8 mouse cellular contexts compared by ENCODE assay signal in the genomic region with DNA sequence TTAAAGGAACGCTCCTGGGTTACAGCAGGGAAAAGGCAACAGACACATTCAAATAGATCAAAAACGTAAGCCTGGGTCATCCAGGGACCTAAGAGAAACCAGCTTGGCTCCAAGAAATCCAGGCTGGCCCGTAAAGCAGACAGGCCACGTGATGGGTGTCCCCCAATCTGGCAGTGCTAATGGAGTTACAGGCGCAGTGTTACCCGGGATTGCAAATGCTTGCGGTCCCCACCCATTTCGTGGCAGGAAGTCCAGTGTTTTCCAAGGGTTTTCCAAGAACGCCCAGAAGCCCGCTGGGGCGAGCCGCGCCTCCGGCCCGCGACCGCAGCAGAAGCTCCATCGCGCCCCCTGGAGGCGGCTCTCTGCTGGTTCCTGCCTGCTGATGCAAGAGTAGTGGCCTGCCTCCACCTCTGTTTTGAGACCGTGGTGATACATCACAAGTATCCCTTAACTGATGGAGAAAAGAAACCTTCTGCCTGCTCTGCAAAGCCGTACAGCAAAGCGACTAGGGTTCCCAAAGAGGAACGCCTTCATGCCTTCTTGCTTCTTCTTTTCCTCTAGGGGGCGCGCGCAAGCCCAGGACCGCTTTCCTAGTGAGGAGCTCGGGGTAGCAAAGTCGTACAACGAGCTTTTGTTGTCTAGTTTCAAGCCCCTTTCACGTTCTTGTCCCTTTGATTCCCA. TPM values are rescaled to one million over a fixed set of nuclear protein-coding genes. Genes with fewer than 3 reads are reported as not detected.
DNase-seq lines count a peak whose midpoint lies in the region; ATAC-seq and TF ChIP-seq lines count a peak whose summit lies in the region.

No protein-coding gene starts in this region.

- peak overlapping the region; percentile 36 for H3K4me3 ChIP-seq in forebrain, postnatal 0 days (ENCODE audit: low read depth, low read length)
- H3K4me3 ChIP-seq in liver, embryonic 15.5 days (replicated peaks): peak overlapping the region; percentile 30
- peak overlapping the region; percentile 25 for H3K4me3 ChIP-seq in neural tube, embryonic 14.5 days (ENCODE audit: low read depth, low read length)

- peak overlapping the region; percentile 67 for H3K27ac ChIP-seq in forebrain, postnatal 0 days (ENCODE audit: low read depth, low read length)
- H3K27ac ChIP-seq in liver, embryonic 15.5 days (replicated peaks): peak overlapping the region; percentile 33; the same call in 1 of the 2 replicates
- peak overlapping the region; percentile 46 for H3K27ac ChIP-seq in neural tube, embryonic 14.5 days (ENCODE audit: low read depth, low read length)

- H3K4me1 ChIP-seq in forebrain, postnatal 0 days (ENCODE audit: insufficient read depth): peaks cover 10% of the 10 kb centered on the region; the same call in 1 of the 2 replicates
- H3K4me1 ChIP-seq in liver, embryonic 15.5 days (replicated peaks): peaks cover 11% of the 10 kb centered on the region
- H3K4me1 ChIP-seq in neural tube, embryonic 14.5 days (ENCODE audit: control insufficient read depth, insufficient read depth, low read length): no peaks in the 10 kb centered on the region

- H3K36me3 ChIP-seq in forebrain, postnatal 0 days (ENCODE audit: insufficient read depth): no peaks in the 10 kb centered on the region
- H3K36me3 ChIP-seq in liver, embryonic 15.5 days (replicated peaks): no peaks in the 10 kb centered on the region
- H3K36me3 ChIP-seq in neural tube, embryonic 14.5 days (ENCODE audit: control insufficient read depth, insufficient read depth, low read length): no peaks in the 10 kb centered on the region

- peak; percentile 84 for TF ChIP-seq CTCF in forebrain, postnatal 0 days (IDR thresholded peaks at IDR 0.05; ENCODE audit: low read depth)

- H3K9ac ChIP-seq in forebrain, postnatal 0 days: peak overlapping the region; percentile 51
- 0 out of 2 replicates have a peak overlapping the region, but pooled peaks have one; percentile 11 for H3K9ac ChIP-seq in liver, embryonic 15.5 days
- H3K9ac ChIP-seq in neural tube, embryonic 14.5 days (replicated peaks; ENCODE audit: low read depth, low read length): peak overlapping the region; percentile 37; the same call in 1 of the 2 replicates

- H3K27me3 ChIP-seq in forebrain, postnatal 0 days (ENCODE audit: insufficient read depth, low read length): no peaks in the 10 kb centered on the region
- H3K27me3 ChIP-seq in liver, embryonic 15.5 days: no peaks in the 10 kb centered on the region
- no peaks in the 10 kb centered on the region for H3K27me3 ChIP-seq in neural tube, embryonic 14.5 days (ENCODE audit: control insufficient read depth, insufficient read depth, low read length)

- H3K9me3 ChIP-seq in forebrain, postnatal 0 days (ENCODE audit: low read length): no peaks in the 10 kb centered on the region
- no peaks in the 10 kb centered on the region for H3K9me3 ChIP-seq in liver, embryonic 15.5 days (replicated peaks)
- no peaks in the 10 kb centered on the region for H3K9me3 ChIP-seq in neural tube, embryonic 14.5 days (ENCODE audit: control insufficient read depth, low read length)

- peak overlapping the region; percentile 58 for H3K4me2 ChIP-seq in forebrain, postnatal 0 days (ENCODE audit: low read depth)
- H3K4me2 ChIP-seq in liver, embryonic 15.5 days: peak overlapping the region; percentile 46
- peak overlapping the region; percentile 47 for H3K4me2 ChIP-seq in neural tube, embryonic 14.5 days (ENCODE audit: low read depth, low read length)

- WGBS in forebrain, postnatal 0 days: under 1% methylated on average over 32 of the region's 32 CpGs
- 3% methylated on average over 32 of the region's 32 CpGs for WGBS in liver, embryonic 15.5 days (ENCODE audit: insufficient replicate concordance)
- WGBS in neural tube, embryonic 14.5 days: 2% methylated on average over 32 of the region's 32 CpGs

- intact Hi-C loops in heart, postnatal 25 days (cut with DNase I): loop anchor here (1.0 to 5.0 kb wide), 3 partner anchors 30 to 110 kb away; a partner anchor contains a TSS

- DNase-seq in MN1 (ENCODE audit: low spot score): peak; percentile 97
- peak; percentile 78 to 92 for DNase-seq in cerebellum, adult 18-20 months
- DNase-seq in forebrain, postnatal 0 days: peak; percentile 91
- DNase-seq in heart, postnatal 25 days (ENCODE audit: low spot score): peak; percentile 93
- DNase-seq in layer of hippocampus, adult 11-12 months (ENCODE audit: low spot score): peak; percentile 83
- DNase-seq in thymus, postnatal 0 days (ENCODE audit: low spot score): peak; percentile 26

- ATAC-seq in forebrain, postnatal 0 days: peak; percentile 88
- ATAC-seq in liver, embryonic 15.5 days (ENCODE audit: insufficient read depth): no peak
- ATAC-seq in neural tube, embryonic 14.5 days (ENCODE audit: low read depth): peak; percentile 71

RNA-seq across cellular contexts. Expression of a gene that starts 29.6 kb away (rescaled TPM):
- 391 and 470 TPM in 2 replicates for total RNA-seq in forebrain, postnatal 0 days (2014; rRNA removed)
- polyA plus RNA-seq in forebrain, postnatal 0 days (2015; fragmentation: Nextera tagmentation; extraction: Ambion mirVana): 105 and 135 TPM in 2 replicates
- total RNA-seq in heart, postnatal 25 days (2021): 100 to 1,000 TPM; 111 to 117 TPM
- polyA plus RNA-seq in liver, embryonic 15.5 days (2015; fragmentation: Nextera tagmentation; extraction: Ambion mirVana): 9.8 and 10.8 TPM in 2 replicates
- 159 and 208 TPM in 2 replicates for polyA plus RNA-seq in neural tube, embryonic 14.5 days (2014; fragmentation: Nextera tagmentation; extraction: Ambion mirVana)
- polyA plus RNA-seq in thymus, postnatal 0 days (2015; fragmentation: Nextera tagmentation; extraction: Ambion mirVana): 6.5 and 8.4 TPM in 2 replicates

Comparison
In these comparisons a context has a peak if more than half of its experiments do, and no peak if none do; other contexts are left out.
1. DNase-seq: peak in every context shown above with its lines; median percentile 97 in MN1; 93 in heart, postnatal 25 days; 91 in forebrain, postnatal 0 days; 85 in cerebellum, adult 18-20 months; 83 in layer of hippocampus, adult 11-12 months; 26 in thymus, postnatal 0 days.